Mouse (Mus musculus): Measurements from ENCODE around the gene Aire. TPM values are rescaled to one million over a fixed set of nuclear protein-coding genes. Genes with fewer than 3 reads are reported as not detected.
A peak's percentile ranks its signal among the peaks of the same experiment; 100 is the strongest.

Aire gene
- polyA plus RNA-seq, 1 experiment from 2014 or later, result 1.7 TPM

- 83% methylated on average over 4 of the region's 4 CpGs for WGBS
- Histone ChIP-seq H3K4me1 (ENCODE audit: insufficient read depth, low read length) (no peaks in the 10 kb centered on the region), H3K36me3 (ENCODE audit: insufficient read depth, low read length) (peaks cover 5% of the 10 kb centered on the region; the same call in 1 of the 2 replicates), H3K4me2 (replicated peaks; ENCODE audit: low read depth, low read length) (no peak overlapping the region), H3K4me3 (ENCODE audit: low read length) (no peak overlapping the region), H3K27me3 (ENCODE audit: insufficient read depth, low read length) (no peaks in the 10 kb centered on the region), H3K27ac (ENCODE audit: low read length) (no peak overlapping the region), H3K9me3 (ENCODE audit: low read length) (no peaks in the 10 kb centered on the region), H3K9ac (replicated peaks; ENCODE audit: low read length) (no peak overlapping the region)
- no peak for ATAC-seq (ENCODE audit: low FRiP score, low TSS enrichment)
Observed at GRCm38 (mm10) chr10:78079955-78080591, 36.7 kb upstream of the Aire start.

GRCm38 (mm10) chr10:78078276-78078675 is 34.9 kb upstream of the Aire start:
- no peak for ATAC-seq (ENCODE audit: low FRiP score, low TSS enrichment)
- 81% methylated on average over 5 of the region's 5 CpGs for WGBS

DNA sequence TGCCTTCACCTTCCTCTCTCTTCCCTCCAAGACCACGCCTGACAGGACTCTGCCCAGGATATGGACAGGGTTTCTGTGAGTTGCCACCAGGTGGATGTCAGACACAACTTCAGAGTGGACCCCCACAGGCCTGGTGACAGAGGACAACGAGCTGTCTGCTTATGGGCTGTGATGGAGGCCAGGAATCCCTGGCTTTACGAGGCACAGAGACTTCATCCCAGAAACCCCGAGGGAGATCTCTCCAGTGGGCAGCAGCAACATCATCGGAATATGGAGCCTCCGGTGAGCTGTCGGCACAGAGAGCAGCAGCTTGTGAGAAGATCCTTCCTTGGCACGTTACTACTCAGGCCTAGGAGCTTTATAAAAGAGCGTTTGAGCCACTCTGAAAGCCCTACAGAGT is 34.5 kb upstream of the Aire start:
- no peak overlapping the region for H3K27ac ChIP-seq (ENCODE audit: low read length)
- no peak overlapping the region for H3K4me3 ChIP-seq (ENCODE audit: low read length)
- H3K27me3 ChIP-seq (ENCODE audit: insufficient read depth, low read length), result no peaks in the 10 kb centered on the region
- H3K4me2 ChIP-seq (replicated peaks; ENCODE audit: low read depth, low read length), result no peak overlapping the region
- no peak overlapping the region for H3K9ac ChIP-seq (replicated peaks; ENCODE audit: low read length)
- no peaks in the 10 kb centered on the region for H3K4me1 ChIP-seq (ENCODE audit: insufficient read depth, low read length)
- no peak for ATAC-seq (ENCODE audit: low FRiP score, low TSS enrichment)
- WGBS, result 86% methylated on average over 9 of the region's 9 CpGs
- no peaks in the 10 kb centered on the region for H3K9me3 ChIP-seq (ENCODE audit: low read length)
- H3K36me3 ChIP-seq (ENCODE audit: insufficient read depth, low read length), result peaks cover 5% of the 10 kb centered on the region; the same call in 1 of the 2 replicates

More at GRCm38 (mm10) chr10:78078276-78078675, 34.9 kb upstream of the Aire start:
- Histone ChIP-seq H3K36me3 (ENCODE audit: insufficient read depth, low read length) (peaks cover 5% of the 10 kb centered on the region; the same call in 1 of the 2 replicates), H3K9me3 (ENCODE audit: low read length) (no peaks in the 10 kb centered on the region), H3K27me3 (ENCODE audit: insufficient read depth, low read length) (no peaks in the 10 kb centered on the region), H3K4me2 (replicated peaks; ENCODE audit: low read depth, low read length) (no peak overlapping the region), H3K4me3 (ENCODE audit: low read length) (no peak overlapping the region), H3K27ac (ENCODE audit: low read length) (no peak overlapping the region), H3K4me1 (ENCODE audit: insufficient read depth, low read length) (no peaks in the 10 kb centered on the region), H3K9ac (replicated peaks; ENCODE audit: low read length) (no peak overlapping the region)

DNA sequence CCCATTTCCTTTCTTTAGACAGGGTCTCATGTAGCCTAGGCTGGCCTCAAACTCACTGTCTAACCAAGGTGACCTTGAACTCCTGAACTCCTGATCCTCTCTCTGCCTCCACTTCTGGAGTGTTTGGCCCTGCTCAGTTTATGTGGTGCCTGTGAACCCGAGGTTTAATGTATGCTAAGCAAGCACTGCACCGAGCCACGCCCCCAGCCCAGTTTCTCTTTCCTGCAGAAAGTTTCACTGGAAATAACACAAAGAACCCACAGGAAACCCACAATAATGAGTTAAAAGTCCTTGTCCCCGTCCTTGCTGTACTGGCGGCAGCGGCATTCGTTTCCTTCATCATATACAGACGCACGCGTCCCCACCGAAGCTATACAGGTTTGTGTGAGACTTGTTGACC is 31.6 kb upstream of the Aire start:
- ATAC-seq (ENCODE audit: low FRiP score, low TSS enrichment), result no peak
- H3K4me3 ChIP-seq (ENCODE audit: low read length), result no peak overlapping the region
- H3K27ac ChIP-seq (ENCODE audit: low read length), result no peak overlapping the region
- H3K9me3 ChIP-seq (ENCODE audit: low read length), result no peaks in the 10 kb centered on the region
- no peaks in the 10 kb centered on the region for H3K27me3 ChIP-seq (ENCODE audit: insufficient read depth, low read length)
- H3K4me1 ChIP-seq (ENCODE audit: insufficient read depth, low read length), result 0 out of 2 replicates have a peak, but pooled peaks cover 2% of the 10 kb centered on the region
- WGBS, result 82% methylated on average over 11 of the region's 11 CpGs
- H3K9ac ChIP-seq (replicated peaks; ENCODE audit: low read length), result no peak overlapping the region
- peaks cover 5% of the 10 kb centered on the region; the same call in 1 of the 2 replicates for H3K36me3 ChIP-seq (ENCODE audit: insufficient read depth, low read length)
- H3K4me2 ChIP-seq (replicated peaks; ENCODE audit: low read depth, low read length), result no peak overlapping the region

- Histone ChIP-seq H3K9me3 (ENCODE audit: low read length) (no peaks in the 10 kb centered on the region), H3K9ac (replicated peaks; ENCODE audit: low read length) (no peak overlapping the region), H3K27ac (ENCODE audit: low read length) (no peak overlapping the region), H3K4me1 (ENCODE audit: insufficient read depth, low read length) (0 out of 2 replicates have a peak, but pooled peaks cover 5% of the 10 kb centered on the region), H3K4me2 (replicated peaks; ENCODE audit: low read depth, low read length) (no peak overlapping the region), H3K27me3 (ENCODE audit: insufficient read depth, low read length) (no peaks in the 10 kb centered on the region), H3K4me3 (ENCODE audit: low read length) (no peak overlapping the region), H3K36me3 (ENCODE audit: insufficient read depth, low read length) (peaks cover 5% of the 10 kb centered on the region; the same call in 1 of the 2 replicates)
- WGBS, result 85% methylated on average over 4 of the region's 4 CpGs
- ATAC-seq (ENCODE audit: low FRiP score, low TSS enrichment), result no peak
Observed at GRCm38 (mm10) chr10:78074151-78074550, 30.7 kb upstream of the Aire start.

DNA sequence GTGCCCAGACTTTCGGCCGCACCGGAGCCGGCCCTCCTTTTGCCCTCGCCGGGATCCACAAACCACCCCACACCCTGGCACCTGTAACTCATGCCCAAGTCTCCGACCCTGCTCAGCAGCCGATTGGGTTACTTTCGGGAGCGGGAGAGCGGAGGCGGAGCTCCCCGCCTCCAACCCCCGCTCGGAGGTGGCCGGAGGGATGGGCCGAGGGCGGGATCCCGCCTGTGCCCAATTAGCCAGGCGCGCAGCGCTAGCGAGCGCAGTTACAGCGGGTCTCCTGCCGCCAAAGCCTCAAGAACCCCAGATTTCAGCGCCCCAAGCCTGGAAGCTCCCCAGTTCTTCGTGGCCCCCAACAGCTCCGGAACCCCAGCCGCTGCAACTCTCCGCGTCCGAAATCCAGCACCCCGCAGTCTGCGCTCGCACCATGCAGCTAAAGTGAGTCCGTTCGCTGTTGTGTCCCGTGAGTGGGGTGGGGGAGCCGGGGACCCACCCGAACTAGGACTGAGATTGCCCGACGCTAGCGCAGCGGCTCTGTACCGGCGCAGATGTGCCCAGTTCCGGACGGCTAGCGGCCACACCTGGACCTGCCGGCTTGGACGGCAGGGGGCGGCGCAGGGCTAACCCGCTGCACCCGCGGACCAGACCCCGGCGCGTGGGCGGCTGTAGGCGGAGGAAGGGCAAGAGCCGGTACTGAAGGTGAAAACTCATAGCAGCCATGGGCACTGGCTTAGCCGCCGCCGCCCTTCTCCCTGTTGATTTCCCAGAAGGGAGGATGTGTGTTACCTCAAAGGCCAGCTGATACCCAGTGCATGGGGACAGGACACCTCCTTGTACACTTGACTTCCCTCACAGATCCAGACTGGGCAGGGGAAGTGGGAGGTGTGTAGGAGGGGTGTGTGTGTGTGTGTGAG is 25.9 kb upstream of the Aire start, which contains the start of gene Icosl:
TSS of gene Icosl (plus strand) at position 202 of the 911 bp plus-strand sequence.
- H3K9ac ChIP-seq (replicated peaks; ENCODE audit: low read length), result peak within 1 kb of the TSS; percentile 68
- H3K4me1 ChIP-seq (ENCODE audit: insufficient read depth, low read length), result peaks cover 9% of the 10 kb centered on the region; the same call in 1 of the 2 replicates
- H3K27ac ChIP-seq (ENCODE audit: low read length), result 0 out of 2 replicates have a peak within 1 kb of the TSS, but pooled peaks have one; percentile 11
- WGBS, result under 1% methylated on average over 66 of the region's 66 CpGs
- peak within 1 kb of the TSS; percentile 90 for H3K4me2 ChIP-seq (replicated peaks; ENCODE audit: low read depth, low read length)
- peak; percentile 95 for ATAC-seq (ENCODE audit: low FRiP score, low TSS enrichment)
- H3K9me3 ChIP-seq (ENCODE audit: low read length), result no peaks in the 10 kb centered on the region
- H3K36me3 ChIP-seq (ENCODE audit: insufficient read depth, low read length), result no peaks in the 10 kb centered on the region
- peak within 1 kb of the TSS; percentile 62 for H3K4me3 ChIP-seq (ENCODE audit: low read length)
- peaks cover 7% of the 10 kb centered on the region; the same call in 1 of the 2 replicates for H3K27me3 ChIP-seq (ENCODE audit: insufficient read depth, low read length)

DNA sequence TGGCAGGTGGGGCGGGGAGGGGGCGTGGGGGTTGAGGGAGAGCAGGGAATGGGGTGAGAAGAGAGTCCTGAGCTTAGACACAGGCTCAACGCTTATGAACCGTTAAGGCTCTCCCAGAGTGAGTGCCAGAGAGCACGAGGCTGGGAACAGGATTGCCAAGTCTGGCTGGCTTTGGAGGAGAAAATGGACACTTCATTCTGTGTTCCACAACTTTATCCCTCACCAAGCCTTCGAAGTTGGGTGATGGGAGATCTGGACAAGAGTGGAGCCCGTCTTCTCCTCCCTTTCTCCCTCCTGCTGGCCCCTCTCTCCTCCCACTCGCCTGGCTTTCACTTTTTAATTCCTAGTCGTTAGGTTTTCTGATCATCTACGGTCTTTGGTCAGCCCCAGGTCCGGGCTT is 25.1 kb upstream of the Aire start:
- no peaks in the 10 kb centered on the region for H3K36me3 ChIP-seq (ENCODE audit: insufficient read depth, low read length)
- peak overlapping the region; percentile 62 for H3K4me3 ChIP-seq (ENCODE audit: low read length)
- WGBS, result 15% methylated on average over 11 of the region's 11 CpGs
- H3K27me3 ChIP-seq (ENCODE audit: insufficient read depth, low read length), result peaks cover 7% of the 10 kb centered on the region; the same call in 1 of the 2 replicates
- H3K4me2 ChIP-seq (replicated peaks; ENCODE audit: low read depth, low read length), result peak overlapping the region; percentile 90
- no peak overlapping the region for H3K27ac ChIP-seq (ENCODE audit: low read length)
- no peak for ATAC-seq (ENCODE audit: low FRiP score, low TSS enrichment)
- 0 out of 2 replicates have a peak overlapping the region, but pooled peaks have one; percentile 43 for H3K9ac ChIP-seq (replicated peaks; ENCODE audit: low read length)
- peaks cover 9% of the 10 kb centered on the region; the same call in 1 of the 2 replicates for H3K4me1 ChIP-seq (ENCODE audit: insufficient read depth, low read length)
- H3K9me3 ChIP-seq (ENCODE audit: low read length), result no peaks in the 10 kb centered on the region

GRCm38 (mm10) chr10:78067226-78067625 is 23.8 kb upstream of the Aire start:
- Histone ChIP-seq H3K36me3 (ENCODE audit: insufficient read depth, low read length) (no peaks in the 10 kb centered on the region), H3K4me3 (ENCODE audit: low read length) (no peak overlapping the region), H3K4me2 (replicated peaks; ENCODE audit: low read depth, low read length) (no peak overlapping the region), H3K9ac (replicated peaks; ENCODE audit: low read length) (no peak overlapping the region), H3K4me1 (ENCODE audit: insufficient read depth, low read length) (peaks cover 9% of the 10 kb centered on the region; the same call in 1 of the 2 replicates), H3K9me3 (ENCODE audit: low read length) (no peaks in the 10 kb centered on the region), H3K27me3 (ENCODE audit: insufficient read depth, low read length) (peaks cover 7% of the 10 kb centered on the region; the same call in 1 of the 2 replicates), H3K27ac (ENCODE audit: low read length) (no peak overlapping the region)
- no peak for ATAC-seq (ENCODE audit: low FRiP score, low TSS enrichment)
- 43% methylated on average over 4 of the region's 4 CpGs for WGBS

- peaks cover 7% of the 10 kb centered on the region; the same call in 1 of the 2 replicates for H3K27me3 ChIP-seq (ENCODE audit: insufficient read depth, low read length)
- H3K27ac ChIP-seq (ENCODE audit: low read length), result no peak overlapping the region
- no peak for ATAC-seq (ENCODE audit: low FRiP score, low TSS enrichment)
Observed at GRCm38 (mm10) chr10:78063122-78063521, 19.7 kb upstream of the Aire start.

More at GRCm38 (mm10) chr10:78063122-78063521, 19.7 kb upstream of the Aire start:
- Histone ChIP-seq H3K4me2 (replicated peaks; ENCODE audit: low read depth, low read length) (no peak overlapping the region), H3K4me3 (ENCODE audit: low read length) (no peak overlapping the region), H3K9me3 (ENCODE audit: low read length) (no peaks in the 10 kb centered on the region), H3K4me1 (ENCODE audit: insufficient read depth, low read length) (no peaks in the 10 kb centered on the region), H3K36me3 (ENCODE audit: insufficient read depth, low read length) (no peaks in the 10 kb centered on the region), H3K9ac (replicated peaks; ENCODE audit: low read length) (no peak overlapping the region)
- WGBS, result 81% methylated on average over 9 of the region's 9 CpGs
